Mouse (Mus musculus) naive thymus-derived CD4-positive, alpha-beta T cell, adult 2 months (primary cell): ENCODE results near the gene Abi3.

Source experiments
- DNase-seq: peaks from one replicate; pipeline ENCODE4 v3.0.0-alpha.2; 2011; ENCODE audit warnings: low read depth

The Abi3 gene

GRCm38 (mm10) chr11:95785675-95786074, 56.6 kb downstream of the Abi3 start:
- peak; percentile 25 for DNase-seq

GRCm38 (mm10) chr11:95783958-95784357, 58.3 kb downstream of the Abi3 start:
- no peak for DNase-seq

GRCm38 (mm10) chr11:95783457-95783856, 58.8 kb downstream of the Abi3 start:
- DNase-seq, result no peak

- DNase-seq, result no peak
Observed at GRCm38 (mm10) chr11:95781557-95781956, 60.7 kb downstream of the Abi3 start.

GRCm38 (mm10) chr11:95780480-95780879, 61.8 kb downstream of the Abi3 start:
- DNase-seq, result no peak
